Mouse (Mus musculus) embryonic facial prominence, embryonic 12.5 days (tissue): Measurements from ENCODE around the gene Dnaja3. TPM values are rescaled to one million over a fixed set of nuclear protein-coding genes. Genes with fewer than 3 reads are reported as not detected.

Source experiments
- ATAC-seq: fragments of 200-750 bp; cut with Nextera tagmentation; 2 replicates; pipeline ENCODE4 v1.8.0; 2017; ENCODE audit not compliant: insufficient number of reproducible peaks, insufficient read depth, low FRiP score, low TSS enrichment
- H3K27ac ChIP-seq: fragments of 300-500 bp; sonication (generic); 2 replicates; pipeline ENCODE4 v1.5.1; 2016; ENCODE audit warnings: mild to moderate bottlenecking
- H3K27me3 ChIP-seq: fragments of 300-500 bp; sonication (generic); 2 replicates; pipeline ENCODE4 v1.6.1; 2016; ENCODE audit warnings: mild to moderate bottlenecking, moderate library complexity
- H3K36me3 ChIP-seq: fragments of 300-500 bp; sonication (generic); 2 replicates; pipeline ENCODE4 v1.6.1; 2016; ENCODE audit warnings: mild to moderate bottlenecking
- H3K4me1 ChIP-seq: fragments of 300-500 bp; sonication (generic); 2 replicates; pipeline ENCODE4 v1.6.1; 2016
- H3K4me2 ChIP-seq: fragments of 300-500 bp; sonication (generic); replicated peaks from 2 replicates; pipeline ENCODE4 v1.6.1; 2016; ENCODE audit warnings: mild to moderate bottlenecking, moderate library complexity
- H3K4me3 ChIP-seq: fragments of 300-500 bp; sonication (generic); 2 replicates; pipeline ENCODE4 v1.5.1; 2016; ENCODE audit warnings: mild to moderate bottlenecking
- H3K9ac ChIP-seq: fragments of 300-500 bp; sonication (generic); 2 replicates; pipeline ENCODE4 v1.6.1; 2016; ENCODE audit warnings: mild to moderate bottlenecking, moderate library complexity
- H3K9me3 ChIP-seq: fragments of 300-500 bp; sonication (generic); 2 replicates; pipeline ENCODE4 v1.6.1; 2016; ENCODE audit warnings: mild to moderate bottlenecking, moderate library complexity
- WGBS: fragments of 180-500 bp; shearing (Covaris S2); methylation state at CpG from one replicate; pipeline ENCODE4 v1.1.7; 2016; 5-methylcytosine and 5-hydroxymethylcytosine counted together
- polyA plus RNA-seq: library from polyadenylated mRNA; unstranded; fragments of >200 nt; fragmentation: Nextera tagmentation; extraction: Ambion mirVana; gene quantifications from 2 replicates; pipeline ENCODE4 v1.2.1, GENCODE M21; 2016

Gene Dnaja3
- polyA plus RNA-seq, 1 experiment from 2014 or later: 59.8 TPM

DNA sequence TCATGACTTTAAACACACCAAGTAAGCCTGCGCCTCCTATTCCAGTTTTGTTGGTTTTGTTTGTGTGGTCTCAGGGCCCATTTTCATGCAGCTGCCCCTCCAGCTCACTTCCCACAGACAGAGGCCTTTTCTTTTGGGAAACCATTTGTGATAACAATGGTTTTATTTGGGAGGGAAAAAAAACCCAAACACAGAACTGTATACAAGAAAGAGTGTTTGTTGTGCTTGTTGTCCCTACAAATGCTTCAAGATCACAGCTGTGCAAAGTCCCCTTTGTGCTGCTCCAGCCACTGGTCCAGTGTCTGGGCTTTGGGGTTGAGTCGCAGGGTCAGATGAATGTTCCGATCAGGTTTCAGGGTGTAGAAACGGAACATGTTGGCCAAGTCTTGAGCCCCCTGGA is 71.4 kb downstream of the Dnaja3 start:
- H3K9me3 ChIP-seq: no peaks in the 10 kb centered on the region
- H3K4me1 ChIP-seq: no peaks in the 10 kb centered on the region
- no peak overlapping the region for H3K4me2 ChIP-seq
- H3K4me3 ChIP-seq: no peak overlapping the region
- H3K27ac ChIP-seq: no peak overlapping the region
- H3K27me3 ChIP-seq: no peaks in the 10 kb centered on the region
- H3K36me3 ChIP-seq: peaks cover 96% of the 10 kb centered on the region
- no peak for ATAC-seq
- 91% methylated on average over 4 of the region's 4 CpGs for WGBS
- no peak overlapping the region for H3K9ac ChIP-seq

DNA sequence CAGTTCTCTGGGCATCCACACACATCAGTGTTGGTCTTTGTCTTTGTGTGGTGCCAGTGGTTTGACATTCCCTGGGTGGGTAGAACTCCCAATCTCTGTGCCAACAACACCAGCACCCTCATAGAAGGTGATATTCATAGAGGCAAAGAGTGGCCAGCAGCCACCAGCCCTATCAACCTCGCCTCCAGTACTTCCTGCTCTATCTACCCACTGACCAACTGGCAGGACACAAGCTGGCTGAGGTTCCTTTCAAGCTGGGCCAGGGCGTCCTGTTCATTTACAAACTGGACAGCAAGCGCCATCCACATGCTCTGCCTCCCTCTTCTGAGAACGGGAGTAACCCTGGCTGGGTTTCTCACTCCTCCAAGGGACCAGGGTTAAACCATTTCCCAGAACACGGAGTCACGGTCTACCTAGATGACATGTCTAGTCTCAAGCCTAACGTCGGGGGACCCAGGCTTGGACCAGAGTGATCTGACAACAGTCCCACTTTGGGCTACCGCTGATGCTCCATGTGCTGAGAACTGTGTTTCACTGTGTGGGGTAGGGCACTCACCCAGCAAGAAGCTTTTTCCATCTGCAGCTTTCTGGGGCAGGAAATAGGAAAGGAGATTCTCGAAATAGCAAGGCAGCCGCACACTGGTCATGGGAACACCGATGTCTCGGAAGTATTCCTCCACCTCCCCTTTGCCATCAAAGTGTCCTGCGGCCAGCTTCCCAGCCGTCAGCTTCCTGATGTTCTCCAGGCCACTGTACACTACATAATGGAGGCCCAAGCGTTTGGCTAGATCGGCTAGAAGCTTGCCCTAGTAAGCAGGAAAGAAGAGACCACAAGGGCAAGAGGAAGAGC is 74.3 kb downstream of the Dnaja3 start:
- H3K4me3 ChIP-seq: no peak overlapping the region
- no peaks in the 10 kb centered on the region for H3K9me3 ChIP-seq
- H3K27me3 ChIP-seq: no peaks in the 10 kb centered on the region
- H3K27ac ChIP-seq: no peak overlapping the region
- WGBS: 93% methylated on average over 17 of the region's 17 CpGs
- H3K4me1 ChIP-seq: peaks cover 4% of the 10 kb centered on the region; the same call in 1 of the 2 replicates
- H3K9ac ChIP-seq: no peak overlapping the region
- H3K4me2 ChIP-seq: no peak overlapping the region
- no peak for ATAC-seq
- H3K36me3 ChIP-seq: peaks cover 72% of the 10 kb centered on the region

DNA sequence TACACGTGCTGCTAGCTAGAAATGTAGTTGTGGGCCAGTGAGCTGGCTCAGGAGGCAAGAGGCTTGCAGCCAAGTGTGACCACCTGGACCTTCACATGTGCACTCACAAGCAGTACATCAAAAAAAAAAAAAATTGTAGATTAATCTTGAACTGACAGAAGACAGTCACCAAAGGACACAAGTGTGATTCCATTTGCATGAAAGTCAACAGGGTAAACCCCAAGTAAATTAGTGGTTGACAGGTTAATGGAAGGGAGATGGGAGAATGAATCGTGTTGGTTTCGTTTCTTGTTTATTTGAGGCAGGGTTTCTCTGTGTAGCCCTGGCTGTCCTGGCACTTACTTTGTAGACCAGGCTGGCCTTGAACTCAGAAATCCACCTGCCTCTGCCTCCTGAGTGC is 78.1 kb downstream of the Dnaja3 start:
- H3K4me3 ChIP-seq: peak overlapping the region; percentile 49
- H3K9me3 ChIP-seq: no peaks in the 10 kb centered on the region
- peak overlapping the region; percentile 54; the same call in 1 of the 2 replicates for H3K9ac ChIP-seq
- H3K27ac ChIP-seq: no peak overlapping the region
- peak overlapping the region; percentile 55 for H3K4me2 ChIP-seq
- peaks cover 4% of the 10 kb centered on the region; the same call in 1 of the 2 replicates for H3K4me1 ChIP-seq
- ATAC-seq: no peak
- 67% methylated on average over 3 of the region's 3 CpGs for WGBS
- no peaks in the 10 kb centered on the region for H3K27me3 ChIP-seq
- peaks cover 37% of the 10 kb centered on the region for H3K36me3 ChIP-seq

DNA sequence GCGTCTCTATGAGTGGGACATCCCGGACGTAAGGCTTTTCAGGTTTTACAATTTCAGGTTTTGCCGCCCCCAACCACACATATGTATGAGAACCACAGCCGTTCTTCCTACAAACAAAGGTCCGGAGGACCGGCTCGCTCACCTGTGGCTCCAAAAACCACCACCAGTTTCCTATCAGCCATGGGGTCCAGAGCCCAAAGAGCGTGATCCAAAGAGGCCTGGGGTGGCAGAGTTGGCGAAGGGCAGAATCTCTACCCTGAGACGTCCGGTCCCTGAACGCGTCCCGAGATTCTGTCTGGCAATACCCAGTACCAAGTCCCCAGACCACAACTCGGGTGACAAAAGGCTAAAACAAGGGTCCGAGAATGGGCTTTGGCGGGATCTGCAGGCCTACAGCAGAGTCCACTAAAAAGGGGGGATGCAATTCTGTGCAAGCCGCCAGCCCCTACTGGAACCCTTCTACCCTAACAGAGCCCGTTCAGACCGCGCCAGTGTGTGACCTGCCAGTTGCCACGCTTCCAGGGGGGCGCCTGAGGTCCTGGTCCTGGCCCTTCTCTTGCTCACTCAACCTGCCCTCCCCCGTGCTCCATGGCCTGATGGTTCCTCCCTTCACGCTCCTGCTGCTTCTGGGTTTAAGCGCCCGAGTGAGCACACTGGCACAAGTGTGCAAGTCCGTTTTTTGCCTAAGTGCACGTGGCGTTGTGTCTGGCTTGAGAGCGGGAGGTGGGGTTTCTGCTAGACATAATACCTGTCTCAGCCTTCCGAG is 79.1 kb downstream of the Dnaja3 start, which contains the start of gene Nmral1:
TSS of gene Nmral1 (minus strand) at position 604 of the 766 bp plus-strand sequence.
- Histone ChIP-seq H3K4me3 (peak within 1 kb of the TSS; percentile 49), H3K9me3 (no peaks in the 10 kb centered on the region), H3K27me3 (no peaks in the 10 kb centered on the region), H3K4me2 (peak within 1 kb of the TSS; percentile 55), H3K9ac (peak within 1 kb of the TSS; percentile 54), H3K27ac (peak within 1 kb of the TSS; percentile 83), H3K36me3 (peaks cover 26% of the 10 kb centered on the region), H3K4me1 (peaks cover 4% of the 10 kb centered on the region; the same call in 1 of the 2 replicates)
- WGBS: 13% methylated on average over 33 of the region's 33 CpGs
- ATAC-seq: peak; percentile 84

DNA sequence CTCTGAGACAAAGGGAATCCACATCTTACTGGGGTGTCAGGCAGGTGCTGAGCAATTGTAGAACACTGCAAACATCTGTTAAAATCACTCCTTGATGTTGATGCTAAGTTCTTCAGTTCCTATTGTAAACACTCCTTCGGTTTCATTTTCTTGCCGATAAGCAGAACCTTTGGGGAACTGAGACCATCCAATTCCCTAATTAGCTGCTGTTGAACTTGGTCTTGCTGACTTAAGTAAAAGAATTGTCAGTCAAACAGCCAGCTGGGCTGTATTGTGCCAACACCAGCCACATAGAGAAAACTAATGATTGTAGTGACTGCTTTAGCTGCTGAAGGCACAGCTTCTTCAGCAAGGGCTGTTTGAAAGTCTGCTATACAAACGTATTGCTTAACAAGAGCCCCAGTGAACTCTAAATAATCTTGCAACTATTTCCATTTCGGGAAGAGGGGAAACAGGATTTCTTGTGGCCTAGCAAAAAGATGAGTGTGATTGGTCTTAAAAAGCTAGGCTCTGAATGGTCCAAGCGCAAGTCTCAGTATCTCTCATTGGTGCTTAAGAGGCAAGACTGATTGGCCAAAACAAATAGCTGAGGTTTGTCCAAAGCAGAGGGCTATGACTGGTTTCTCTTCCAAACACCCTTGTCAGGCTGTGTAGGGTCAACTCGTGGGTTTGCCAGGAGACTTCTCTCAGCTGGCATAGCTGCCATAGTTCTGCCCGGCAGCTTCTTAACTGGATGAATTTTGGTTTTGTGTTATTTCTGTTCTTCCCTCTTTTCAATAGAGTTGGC is 82.5 kb downstream of the Dnaja3 start:
- WGBS: 70% methylated on average over 7 of the region's 7 CpGs
- no peak for ATAC-seq
- Histone ChIP-seq H3K9ac (no peak overlapping the region), H3K4me1 (peaks cover 10% of the 10 kb centered on the region), H3K27ac (no peak overlapping the region), H3K4me3 (no peak overlapping the region), H3K9me3 (no peaks in the 10 kb centered on the region), H3K36me3 (no peaks in the 10 kb centered on the region), H3K27me3 (no peaks in the 10 kb centered on the region), H3K4me2 (no peak overlapping the region)

DNA sequence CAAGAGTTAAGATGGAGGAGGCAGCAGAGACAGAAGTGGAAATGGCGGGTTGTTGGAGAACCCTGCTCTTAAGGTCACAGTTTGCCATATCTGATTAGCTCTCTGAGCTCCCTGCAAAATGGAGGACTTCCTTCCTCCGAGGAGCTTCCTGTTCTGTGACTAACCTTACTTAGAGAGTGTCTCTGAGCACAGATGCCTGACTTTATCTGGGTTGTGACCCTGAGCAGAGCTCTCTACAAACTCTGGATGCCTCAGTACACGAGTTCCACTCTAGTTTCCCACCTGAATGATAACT is 83.1 kb downstream of the Dnaja3 start:
- no peak for ATAC-seq
- H3K4me3 ChIP-seq: no peak overlapping the region
- WGBS: 69% methylated on average over 3 of the region's 3 CpGs
- no peaks in the 10 kb centered on the region for H3K36me3 ChIP-seq
- H3K27me3 ChIP-seq: no peaks in the 10 kb centered on the region
- H3K9ac ChIP-seq: no peak overlapping the region
- no peak overlapping the region for H3K4me2 ChIP-seq
- no peaks in the 10 kb centered on the region for H3K9me3 ChIP-seq
- H3K4me1 ChIP-seq: peaks cover 13% of the 10 kb centered on the region
- H3K27ac ChIP-seq: no peak overlapping the region

DNA sequence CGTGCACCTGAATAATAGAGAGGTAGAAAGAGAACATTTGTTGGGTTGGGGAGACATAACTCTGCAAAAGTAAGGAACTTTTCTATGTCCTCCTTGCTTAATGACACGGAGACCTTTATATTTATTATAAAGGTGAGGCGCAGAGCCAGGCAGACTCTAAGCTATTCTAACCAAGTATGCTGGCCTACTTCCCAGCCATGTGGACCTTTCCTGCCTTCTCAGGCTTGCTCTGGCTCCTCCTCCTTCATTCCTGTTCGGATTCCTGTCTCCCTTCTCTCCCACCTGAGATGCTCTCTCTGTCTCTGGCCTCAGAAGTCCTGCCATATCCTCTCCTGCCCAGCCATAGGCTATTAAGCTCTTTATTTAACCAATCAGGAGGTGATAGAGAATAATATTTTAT is 85.5 kb downstream of the Dnaja3 start:
- Histone ChIP-seq H3K4me1 (peaks cover 12% of the 10 kb centered on the region), H3K27ac (no peak overlapping the region), H3K9me3 (no peaks in the 10 kb centered on the region), H3K27me3 (no peaks in the 10 kb centered on the region), H3K9ac (no peak overlapping the region), H3K4me2 (no peak overlapping the region), H3K36me3 (no peaks in the 10 kb centered on the region), H3K4me3 (no peak overlapping the region)
- 78% methylated on average over 4 of the region's 4 CpGs for WGBS
- ATAC-seq: no peak

DNA sequence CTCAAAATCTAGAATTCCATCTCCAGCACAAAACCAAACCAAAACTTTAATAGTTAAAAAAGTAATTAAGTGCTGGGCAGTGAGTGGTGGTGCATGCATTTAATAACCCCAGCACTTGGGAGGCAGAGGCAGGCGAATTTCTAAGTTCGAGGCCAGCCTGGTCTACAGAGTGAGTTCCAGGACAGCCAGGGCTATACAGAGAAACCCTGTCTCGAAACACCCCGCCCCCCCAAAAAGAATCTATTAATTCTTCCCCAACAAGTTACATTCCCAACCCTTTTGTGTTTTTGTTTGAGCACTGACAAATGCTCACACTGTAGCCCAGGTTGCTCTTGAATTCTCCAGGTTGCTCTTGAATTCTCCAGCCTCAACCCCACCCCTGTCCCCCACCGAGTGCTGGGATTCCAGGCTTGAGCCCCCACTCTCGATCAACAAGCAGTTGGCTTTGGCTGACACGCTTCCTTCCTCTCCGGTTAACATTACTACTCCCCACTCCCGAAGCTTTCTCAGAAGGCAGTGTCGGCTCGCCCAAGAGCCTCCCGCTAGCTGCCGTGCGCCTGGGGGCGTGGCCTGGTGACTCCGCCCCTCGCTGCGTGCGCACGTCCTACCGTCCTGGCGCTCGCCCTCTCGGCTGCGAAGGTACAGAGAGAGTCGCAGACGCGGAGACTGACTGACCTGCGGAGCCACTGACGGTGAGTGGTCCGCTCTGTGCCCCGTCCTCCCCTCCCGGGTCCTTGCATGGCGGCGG is 86.2 kb downstream of the Dnaja3 start, which contains the start of gene Hmox2:
TSS of gene Hmox2 (plus strand) at position 582 of the 748 bp plus-strand sequence.
- H3K27me3 ChIP-seq: no peaks in the 10 kb centered on the region
- no peaks in the 10 kb centered on the region for H3K36me3 ChIP-seq
- H3K4me1 ChIP-seq: peaks cover 12% of the 10 kb centered on the region
- peak within 1 kb of the TSS; percentile 85 for H3K4me2 ChIP-seq
- WGBS: 6% methylated on average over 35 of the region's 35 CpGs
- H3K9ac ChIP-seq: peak within 1 kb of the TSS; percentile 79
- H3K4me3 ChIP-seq: peak within 1 kb of the TSS; percentile 83
- H3K27ac ChIP-seq: peak within 1 kb of the TSS; percentile 83
- ATAC-seq: peak; percentile 94
- no peaks in the 10 kb centered on the region for H3K9me3 ChIP-seq

DNA sequence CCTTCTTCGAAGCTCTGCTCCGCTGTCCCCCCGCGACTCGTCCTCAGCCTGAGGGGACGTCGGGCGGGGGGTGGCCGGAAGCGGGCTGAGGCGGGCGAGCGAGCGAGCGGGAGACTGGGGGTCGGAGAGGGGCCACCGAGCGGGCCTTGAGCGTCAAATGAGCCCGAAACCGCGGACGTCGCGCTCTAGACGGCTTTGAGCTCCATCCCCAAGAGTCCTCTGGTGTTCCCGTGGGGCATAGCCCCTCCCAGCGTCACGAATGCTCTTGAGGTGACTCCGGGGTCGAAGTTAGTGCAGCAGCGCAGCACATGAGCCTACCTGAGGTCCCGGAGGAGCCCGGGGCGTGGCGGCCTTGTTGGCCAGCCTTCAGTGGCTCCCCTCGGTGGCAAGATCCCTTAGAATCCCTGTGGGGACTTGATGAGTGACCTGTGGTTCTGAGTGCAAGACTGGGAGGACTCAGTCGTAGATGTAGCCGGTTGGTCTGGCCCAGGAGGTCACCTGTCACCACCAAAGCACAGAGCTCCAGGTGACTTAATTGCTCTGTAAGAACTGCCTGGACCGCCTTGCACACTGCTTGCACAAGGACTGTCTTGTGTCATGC is 86.8 kb downstream of the Dnaja3 start:
- Histone ChIP-seq H3K36me3 (no peaks in the 10 kb centered on the region), H3K9ac (peak overlapping the region; percentile 79), H3K4me1 (peaks cover 12% of the 10 kb centered on the region), H3K9me3 (no peaks in the 10 kb centered on the region), H3K4me3 (peak overlapping the region; percentile 83), H3K4me2 (peak overlapping the region; percentile 85), H3K27me3 (no peaks in the 10 kb centered on the region), H3K27ac (peak overlapping the region; percentile 83)
- under 1% methylated on average over 40 of the region's 40 CpGs for WGBS
- peak; percentile 36; the same call in 1 of the 2 replicates for ATAC-seq

DNA sequence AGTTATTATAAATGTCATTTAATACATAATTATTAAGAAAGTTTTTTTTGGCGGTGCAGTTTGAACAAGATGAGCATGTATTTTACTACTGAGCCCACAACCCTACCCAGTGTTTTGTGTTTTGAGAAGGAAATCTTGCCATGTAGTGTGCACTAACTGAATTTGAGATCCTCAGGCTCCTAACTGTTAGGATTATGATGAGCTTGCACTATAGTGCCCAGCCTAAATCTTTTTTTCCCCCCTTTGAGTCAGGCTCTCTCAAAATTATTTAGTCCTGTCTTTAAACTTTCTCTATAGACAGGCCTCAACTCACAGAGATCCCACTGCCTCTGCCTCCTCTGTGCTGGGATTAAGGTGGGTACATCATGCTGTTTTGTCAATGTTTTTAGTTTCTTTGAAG is 87.7 kb downstream of the Dnaja3 start:
- no peaks in the 10 kb centered on the region for H3K27me3 ChIP-seq
- no peak overlapping the region for H3K27ac ChIP-seq
- H3K4me3 ChIP-seq: no peak overlapping the region
- WGBS: 98% methylated on average over 1 of the region's 1 CpGs
- peaks cover 12% of the 10 kb centered on the region for H3K4me1 ChIP-seq
- 0 out of 2 replicates have a peak overlapping the region, but pooled peaks have one; percentile 79 for H3K9ac ChIP-seq
- no peaks in the 10 kb centered on the region for H3K9me3 ChIP-seq
- H3K4me2 ChIP-seq: peak overlapping the region; percentile 85
- H3K36me3 ChIP-seq: no peaks in the 10 kb centered on the region
- ATAC-seq: no peak
